Mouse (Mus musculus): ENCODE measurements around the gene Wnt1.

Gene Wnt1

DNA sequence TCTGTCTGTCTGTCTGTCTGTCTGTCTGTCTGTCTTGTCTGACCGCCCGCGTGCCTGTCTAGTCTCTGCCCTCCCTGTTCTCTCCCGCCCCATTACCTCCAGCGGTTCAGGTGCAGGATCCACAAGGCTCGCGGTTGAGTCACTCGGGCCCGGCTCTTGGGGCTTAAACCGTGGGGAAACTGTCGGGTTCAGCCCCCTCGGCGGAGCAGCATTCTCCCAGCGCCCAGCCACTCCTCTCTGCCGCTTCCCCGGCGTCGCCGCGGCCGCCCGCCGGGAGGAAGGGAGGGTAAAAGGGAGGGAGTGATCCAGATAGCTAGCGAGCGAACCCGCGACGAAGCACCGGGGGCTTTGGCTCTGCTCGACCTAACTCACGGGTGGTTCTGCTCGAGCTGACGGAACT, 11.9 kb upstream of the Wnt1 start, which contains the start of gene Wnt10b:
Wnt10b (minus strand) TSS at position 389 of the 400 bp plus-strand sequence.
- no peak for DNase-seq (ENCODE audit: low read depth, low spot score)

DNA sequence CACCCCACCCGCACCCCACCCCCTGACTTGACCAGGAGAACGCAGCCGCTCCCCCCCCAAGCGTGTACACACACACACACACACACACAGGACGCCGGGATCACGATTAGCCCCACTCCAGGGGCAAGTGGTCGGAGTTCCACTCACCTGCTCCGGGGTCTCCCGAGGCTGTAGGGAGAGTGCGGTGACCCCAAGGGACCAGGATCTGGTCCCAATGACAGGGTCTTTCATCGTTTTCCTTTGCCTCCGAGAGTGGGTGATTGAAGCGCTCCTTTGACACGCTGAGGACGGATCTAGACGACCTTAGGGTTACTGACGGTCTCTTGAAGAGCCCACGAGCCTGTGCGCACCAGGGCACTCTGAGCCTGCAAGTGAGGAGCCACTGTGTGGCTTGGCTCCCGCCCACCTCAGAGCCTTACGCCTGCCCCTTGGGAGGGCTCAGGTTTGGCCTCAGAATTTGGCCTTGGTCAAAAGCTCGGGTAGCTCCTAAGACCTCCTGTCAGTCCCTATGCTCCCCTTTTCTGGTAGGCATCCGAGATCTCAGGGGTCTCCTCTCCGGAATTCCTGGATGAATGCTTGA, 11.4 kb upstream of the Wnt1 start:
- no peak for DNase-seq (ENCODE audit: low read depth, low spot score)

- no peak for DNase-seq (ENCODE audit: low read depth, low spot score)
These were observed 10.9 kb upstream of the Wnt1 start for GRCm38 (mm10) chr15:98778806-98779205.

- DNase-seq (ENCODE audit: low read depth, low spot score): no peak
These were observed 9.6 kb upstream of the Wnt1 start for GRCm38 (mm10) chr15:98780075-98780474.

GRCm38 (mm10) chr15:98780573-98780972, 9.1 kb upstream of the Wnt1 start:
- no peak for DNase-seq (ENCODE audit: low read depth, low spot score)

DNA sequence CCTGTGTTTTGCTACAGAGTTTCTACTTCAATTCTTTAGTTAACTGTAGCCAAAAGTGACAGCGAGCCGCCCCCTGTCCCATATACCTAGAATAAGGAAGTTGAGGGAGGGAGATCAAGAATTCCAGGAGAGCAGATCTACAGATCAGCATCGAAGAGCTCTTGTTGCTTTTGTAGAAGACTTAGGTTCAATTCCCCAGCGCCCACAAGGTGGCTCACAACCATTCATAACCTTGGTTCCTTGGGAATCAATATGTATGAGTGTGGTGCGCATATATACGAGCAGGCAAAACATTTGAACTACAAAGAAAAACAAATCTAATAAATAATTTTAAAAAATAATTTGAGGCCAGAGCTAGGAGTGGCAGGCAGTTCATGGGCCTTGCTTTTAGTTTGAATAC, 8.5 kb upstream of the Wnt1 start:
- DNase-seq (ENCODE audit: low read depth, low spot score): no peak

GRCm38 (mm10) chr15:98785744-98786143, 3.9 kb upstream of the Wnt1 start:
- no peak for DNase-seq (ENCODE audit: low read depth, low spot score)

DNA sequence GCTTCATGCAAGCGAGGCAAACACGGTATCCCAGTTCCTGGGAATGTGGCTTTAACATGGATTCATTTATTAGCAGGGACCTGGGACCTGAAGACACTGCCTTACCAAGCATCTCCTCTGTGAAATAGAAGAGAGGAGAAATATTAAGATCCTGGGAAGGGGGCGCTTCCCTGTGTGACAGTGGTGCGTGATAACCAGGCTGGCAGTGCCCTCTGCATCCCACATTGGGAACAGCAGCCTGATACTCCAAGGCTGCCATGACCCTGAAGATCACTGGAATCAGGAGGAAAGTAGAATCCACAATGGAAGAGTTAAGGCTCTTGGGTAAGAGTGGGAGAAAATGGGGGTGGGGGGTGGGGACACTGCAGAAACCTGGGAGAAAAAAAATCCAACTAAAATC, 1.7 kb upstream of the Wnt1 start:
- DNase-seq (ENCODE audit: low read depth, low spot score): no peak

GRCm38 (mm10) chr15:98788972-98789660, 541 bp upstream of the Wnt1 start:
- DNase-seq (ENCODE audit: low read depth, low spot score): no peak

GRCm38 (mm10) chr15:98790761-98791160, 1.1 kb downstream of the Wnt1 start:
- no peak for DNase-seq (ENCODE audit: low read depth, low spot score)

GRCm38 (mm10) chr15:98791221-98791620, 1.6 kb downstream of the Wnt1 start:
- no peak for DNase-seq (ENCODE audit: low read depth, low spot score)

GRCm38 (mm10) chr15:98791771-98792170, 2.1 kb downstream of the Wnt1 start:
- no peak for DNase-seq (ENCODE audit: low read depth, low spot score)

DNA sequence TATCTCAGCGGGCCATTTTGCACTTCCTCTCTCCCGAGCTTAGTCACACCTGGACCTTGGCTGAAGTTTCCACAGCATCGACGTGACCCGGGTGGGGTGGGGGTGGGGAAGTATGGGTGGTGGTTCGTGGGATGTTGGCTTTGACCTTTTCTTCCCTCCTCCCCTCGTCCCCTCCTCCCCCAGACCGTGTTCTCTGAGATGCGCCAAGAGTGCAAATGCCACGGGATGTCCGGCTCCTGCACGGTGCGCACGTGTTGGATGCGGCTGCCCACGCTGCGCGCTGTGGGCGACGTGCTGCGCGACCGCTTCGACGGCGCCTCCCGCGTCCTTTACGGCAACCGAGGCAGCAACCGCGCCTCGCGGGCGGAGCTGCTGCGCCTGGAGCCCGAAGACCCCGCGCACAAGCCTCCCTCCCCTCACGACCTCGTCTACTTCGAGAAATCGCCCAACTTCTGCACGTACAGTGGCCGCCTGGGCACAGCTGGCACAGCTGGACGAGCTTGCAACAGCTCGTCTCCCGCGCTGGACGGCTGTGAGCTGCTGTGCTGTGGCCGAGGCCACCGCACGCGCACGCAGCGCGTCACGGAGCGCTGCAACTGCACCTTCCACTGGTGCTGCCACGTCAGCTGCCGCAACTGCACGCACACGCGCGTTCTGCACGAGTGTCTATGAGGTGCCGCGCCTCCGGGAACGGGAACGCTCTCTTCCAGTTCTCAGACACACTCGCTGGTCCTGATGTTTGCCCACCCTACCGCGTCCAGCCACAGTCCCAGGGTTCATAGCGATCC, 2.8 kb downstream of the Wnt1 start:
- no peak for DNase-seq (ENCODE audit: low read depth, low spot score)

- DNase-seq (ENCODE audit: low read depth, low spot score): no peak
These were observed 3.6 kb downstream of the Wnt1 start for GRCm38 (mm10) chr15:98793141-98793698.

DNA sequence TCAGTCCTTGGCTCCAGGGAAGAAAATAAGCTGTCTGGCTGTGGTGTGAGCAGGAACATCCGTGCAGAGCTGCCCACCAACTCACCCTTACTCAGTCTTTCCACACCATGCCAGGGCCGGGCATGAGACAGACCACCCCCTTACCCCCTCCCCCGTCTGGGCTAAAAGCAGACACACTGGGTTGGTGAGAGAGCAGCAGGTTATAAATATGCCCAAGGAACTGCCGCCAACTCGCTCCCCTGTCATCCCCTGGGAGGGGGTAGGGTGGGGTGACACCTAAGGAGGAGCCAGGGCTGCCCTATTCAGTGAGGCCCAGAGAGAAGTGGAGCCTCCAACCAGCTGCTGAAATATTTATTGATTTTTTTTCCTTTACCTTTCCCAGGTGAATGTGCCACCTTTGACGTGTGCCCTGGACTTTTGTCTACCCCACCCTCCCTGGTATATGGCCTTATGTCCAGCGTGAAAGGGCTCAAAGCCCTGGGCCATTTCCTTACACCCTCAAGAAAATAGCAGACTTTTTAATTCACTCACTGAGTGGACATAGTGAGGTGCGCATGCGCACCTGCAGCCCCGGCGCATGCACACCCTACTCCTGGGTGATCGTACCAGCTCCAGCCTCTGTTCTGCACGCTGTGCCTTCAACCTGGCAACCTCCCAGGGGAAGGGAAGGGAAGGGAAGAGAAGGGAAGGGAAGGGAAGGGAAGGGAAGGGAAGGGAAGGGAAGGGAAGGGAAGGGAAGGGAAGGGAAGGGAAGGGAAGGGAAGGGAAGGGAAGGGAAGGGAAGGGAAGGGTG, 7.3 kb downstream of the Wnt1 start:
- no peak for DNase-seq (ENCODE audit: low read depth, low spot score)

GRCm38 (mm10) chr15:98797835-98798492, 8.3 kb downstream of the Wnt1 start:
- DNase-seq (ENCODE audit: low read depth, low spot score): no peak

GRCm38 (mm10) chr15:98798903-98799302, 9.2 kb downstream of the Wnt1 start:
- DNase-seq (ENCODE audit: low read depth, low spot score): no peak

DNA sequence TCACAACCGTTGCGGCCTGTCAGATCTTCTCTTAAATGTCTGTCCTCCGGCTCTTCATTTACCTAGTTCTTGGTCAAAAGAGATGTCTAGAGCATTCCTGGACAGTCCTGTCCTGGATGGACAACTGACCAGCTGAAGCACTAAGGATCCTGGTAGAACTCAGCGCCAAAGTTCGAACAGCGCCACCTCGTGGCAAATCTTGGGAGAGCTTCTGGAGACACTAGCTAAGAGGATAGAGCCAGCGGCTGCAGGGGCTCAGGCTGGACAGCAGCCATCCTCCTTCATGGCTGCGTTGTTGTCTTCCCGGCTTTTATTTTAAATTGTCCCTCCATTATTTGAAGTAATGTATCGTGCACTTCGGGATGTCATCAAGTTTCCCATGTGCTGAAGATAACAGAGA, 9.7 kb downstream of the Wnt1 start:
- peak; percentile 87 for DNase-seq (ENCODE audit: low read depth, low spot score)

DNA sequence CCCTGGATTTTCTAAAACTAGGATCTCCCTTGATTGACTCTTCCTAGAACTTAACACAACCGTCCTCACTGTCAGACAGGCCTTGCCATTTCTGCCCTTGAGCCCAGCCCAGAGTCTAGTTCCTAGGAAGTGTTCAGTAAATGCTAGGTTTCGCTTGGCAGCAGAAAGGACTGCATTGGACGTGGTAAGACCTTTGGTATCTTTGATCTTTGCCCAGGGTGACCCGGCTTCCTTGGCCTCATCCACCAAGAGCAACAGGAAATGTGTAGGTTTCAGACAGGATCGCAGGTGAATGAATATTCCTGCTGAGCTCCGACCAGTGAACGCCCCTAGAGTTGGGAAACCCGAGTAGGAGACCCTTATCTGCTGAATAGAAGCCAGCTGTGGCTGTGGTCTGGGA, 13.3 kb downstream of the Wnt1 start:
- DNase-seq (ENCODE audit: low read depth, low spot score): no peak

DNA sequence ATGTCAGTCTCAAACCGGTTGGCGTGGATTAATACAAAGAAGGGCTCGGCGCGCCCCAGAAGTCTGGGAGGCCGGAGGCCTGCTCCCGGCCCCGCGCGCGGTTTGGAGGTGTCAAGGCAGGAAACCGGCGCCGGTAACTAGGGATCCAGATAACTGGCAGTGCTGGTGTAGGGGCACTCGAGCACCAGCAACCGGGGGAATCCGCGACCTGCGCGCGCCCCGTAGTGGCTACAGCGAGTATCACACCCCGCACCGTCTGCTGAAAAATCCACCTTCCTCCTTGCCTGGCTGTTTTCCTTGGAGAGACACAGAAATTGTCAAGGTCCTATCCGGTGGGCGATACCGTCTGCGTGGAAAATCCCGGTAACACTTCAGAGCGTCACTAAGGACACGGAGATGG, 14.4 kb downstream of the Wnt1 start:
- DNase-seq (ENCODE audit: low read depth, low spot score): no peak
